Mouse (Mus musculus) hindbrain, embryonic 14.5 days (tissue): Measurements from ENCODE around the gene Rasgef1b. TPM values are rescaled to one million over a fixed set of nuclear protein-coding genes. Genes with fewer than 3 reads are reported as not detected.

Experiments
- ATAC-seq: fragments of 200-750 bp; cut with Nextera tagmentation; 2 replicates; pipeline ENCODE4 v1.8.0; 2017; ENCODE audit warnings: moderate number of reproducible peaks, mild to moderate bottlenecking, moderate TSS enrichment, moderate library complexity; ENCODE audit not compliant: low FRiP score
- DNase-seq: peaks from one replicate; pipeline ENCODE4 v3.0.0-alpha.2; 2015; ENCODE audit warnings: low spot score
- H3K27ac ChIP-seq: fragments of 300-500 bp; sonication (generic); 2 replicates; pipeline ENCODE4 v1.5.1; 2014; ENCODE audit warnings: mild to moderate bottlenecking, moderate library complexity
- H3K27me3 ChIP-seq: fragments of 300-500 bp; sonication (generic); 2 replicates; pipeline ENCODE4 v1.6.1; 2014; ENCODE audit warnings: mild to moderate bottlenecking, low read length, mixed read lengths; ENCODE audit not compliant: control insufficient read depth, insufficient read depth
- H3K36me3 ChIP-seq: fragments of 300-500 bp; sonication (generic); replicated peaks from 2 replicates; pipeline ENCODE4 v1.6.1; 2014; ENCODE audit not compliant: control insufficient read depth, insufficient read depth
- H3K4me1 ChIP-seq: fragments of 300-500 bp; sonication (generic); replicated peaks from 2 replicates; pipeline ENCODE4 v1.6.1; 2014; ENCODE audit warnings: antibody characterized with exemption, low read length, mixed read lengths; ENCODE audit not compliant: control insufficient read depth, insufficient read depth
- H3K4me2 ChIP-seq: fragments of 300-500 bp; sonication (generic); replicated peaks from 2 replicates; pipeline ENCODE4 v1.6.1; 2014; ENCODE audit warnings: mild to moderate bottlenecking, moderate library complexity
- H3K4me3 ChIP-seq: fragments of 300-500 bp; sonication (generic); replicated peaks from 2 replicates; pipeline ENCODE4 v1.5.1; 2014; ENCODE audit warnings: mild to moderate bottlenecking, low read length
- H3K9ac ChIP-seq: fragments of 300-500 bp; sonication (generic); 2 replicates; pipeline ENCODE4 v1.6.1; 2014
- H3K9me3 ChIP-seq: fragments of 300-500 bp; sonication (generic); 2 replicates; pipeline ENCODE4 v1.6.1; 2016; ENCODE audit warnings: low read length; ENCODE audit not compliant: control insufficient read depth
- WGBS: fragments of 180-500 bp; shearing (Covaris S2); extraction: QIAGEN DNeasy Blood & Tissue Kit; methylation state at CpG from one replicate; pipeline ENCODE4 v1.1.7; 2014; 5-methylcytosine and 5-hydroxymethylcytosine counted together
- polyA plus RNA-seq: library from polyadenylated mRNA; unstranded; fragments of >200 nt; fragmentation: Nextera tagmentation; extraction: Ambion mirVana; gene quantifications from 2 replicates; pipeline ENCODE4 v1.2.1, GENCODE M21; 2014

Gene Rasgef1b
- polyA plus RNA-seq, 1 experiment from 2014 or later, result 51.5 TPM

DNA sequence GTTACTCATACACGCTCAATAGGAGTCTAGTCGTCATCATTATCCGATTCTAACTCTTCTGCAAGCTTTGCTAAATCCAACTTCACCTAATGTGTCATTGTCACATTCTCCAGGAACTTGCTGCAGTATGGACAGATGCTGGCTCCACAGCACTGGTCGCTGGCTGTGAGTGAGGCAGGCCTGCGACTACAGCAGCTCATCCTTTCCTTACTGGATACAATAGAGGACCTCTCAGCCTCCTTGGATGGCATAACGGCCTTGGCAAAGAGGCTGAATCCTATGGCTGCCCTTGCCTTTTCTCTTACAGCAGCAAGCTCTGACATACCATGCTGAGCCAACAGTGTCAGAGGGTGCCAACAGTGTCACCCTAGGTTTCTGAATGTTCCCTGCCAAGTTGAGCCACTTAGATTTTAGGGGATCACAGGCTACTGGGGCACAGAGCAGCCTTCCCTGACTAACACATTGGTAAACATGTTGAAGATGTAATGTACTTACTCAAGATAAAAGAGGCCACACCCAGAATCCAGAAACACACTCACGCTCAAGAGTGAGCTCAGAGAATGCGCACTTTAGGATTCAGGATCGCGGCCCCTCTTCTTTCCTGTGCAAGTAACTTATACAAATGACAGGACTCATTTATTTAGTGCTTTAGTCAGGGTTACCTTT, 340.1 kb downstream of the Rasgef1b start:
- DNase-seq (no peak), ATAC-seq (no peak)
- H3K9me3 ChIP-seq, result no peaks in the 10 kb centered on the region
- peaks cover 14% of the 10 kb centered on the region for H3K4me1 ChIP-seq
- 73% methylated on average over 10 of the region's 10 CpGs for WGBS
- H3K36me3 ChIP-seq, result no peaks in the 10 kb centered on the region
- H3K27ac ChIP-seq, result no peak overlapping the region
- H3K27me3 ChIP-seq, result peaks cover 48% of the 10 kb centered on the region
- H3K4me2 ChIP-seq, result no peak overlapping the region
- no peak overlapping the region for H3K9ac ChIP-seq
- no peak overlapping the region for H3K4me3 ChIP-seq

DNA sequence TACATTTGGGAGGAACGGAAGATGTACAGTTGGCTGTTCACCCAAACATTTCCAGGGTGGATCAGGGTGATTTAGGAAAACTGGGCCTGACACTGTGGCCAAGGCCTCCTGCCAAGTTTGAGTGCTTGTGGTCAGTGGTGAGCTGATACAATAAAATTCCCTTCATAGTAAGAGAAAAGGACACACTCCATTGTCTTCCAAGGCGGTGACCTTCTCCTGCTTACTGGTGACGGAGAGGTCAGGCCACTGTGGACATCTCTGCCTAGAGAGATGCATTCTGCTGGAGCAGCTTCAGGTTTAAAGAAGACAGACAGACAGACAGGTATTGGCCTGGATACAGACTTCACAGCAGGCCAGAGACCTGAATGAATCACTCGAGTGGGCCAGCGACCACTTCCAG, 340.7 kb downstream of the Rasgef1b start:
- Histone ChIP-seq H3K27me3 (peaks cover 50% of the 10 kb centered on the region), H3K4me3 (no peak overlapping the region), H3K9ac (no peak overlapping the region), H3K9me3 (no peaks in the 10 kb centered on the region), H3K36me3 (no peaks in the 10 kb centered on the region), H3K27ac (no peak overlapping the region), H3K4me2 (no peak overlapping the region), H3K4me1 (peaks cover 14% of the 10 kb centered on the region)
- ATAC-seq (no peak), DNase-seq (no peak)
- WGBS, result 48% methylated on average over 5 of the region's 5 CpGs

DNA sequence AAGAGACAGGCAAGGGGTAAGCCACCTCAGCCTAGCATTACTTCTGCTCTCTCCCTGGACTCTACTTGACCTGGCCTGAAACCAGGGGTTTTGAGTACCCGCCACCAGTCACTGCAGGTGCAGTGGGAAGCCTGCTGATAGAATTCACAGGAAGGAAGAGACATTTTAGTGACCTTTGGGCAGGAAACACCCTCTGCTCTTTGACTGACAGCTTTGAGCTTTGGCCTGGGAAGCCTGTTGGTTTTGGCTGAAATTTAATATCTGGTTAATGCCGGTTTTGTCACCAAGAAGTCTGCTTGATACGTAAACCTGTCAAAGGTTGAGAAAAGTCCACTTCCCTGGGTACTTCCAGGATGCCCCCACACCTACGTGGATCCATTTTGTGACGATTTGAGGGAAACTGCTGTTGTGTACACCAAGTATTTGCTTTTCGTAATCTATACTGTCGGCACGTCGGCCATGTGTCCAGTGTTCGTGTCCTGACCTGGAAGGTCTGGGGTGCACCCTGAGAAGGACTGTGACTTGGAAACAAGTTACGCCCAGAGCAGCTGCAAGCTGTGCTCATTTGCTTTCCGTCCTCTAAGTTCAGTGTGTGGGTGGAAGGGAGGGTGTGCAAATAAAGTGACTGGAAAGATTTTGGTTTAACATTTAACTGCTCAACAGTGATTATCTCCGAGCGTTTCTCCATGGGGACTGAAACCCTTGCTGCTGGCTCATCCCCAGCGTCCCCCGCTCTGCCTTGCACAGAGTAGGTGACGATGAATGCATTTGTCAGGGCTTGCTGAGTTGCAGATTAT, 341.5 kb downstream of the Rasgef1b start:
- WGBS, result 68% methylated on average over 17 of the region's 17 CpGs
- Histone ChIP-seq H3K27ac (no peak overlapping the region; the same call in 1 of the 2 replicates), H3K27me3 (peaks cover 46% of the 10 kb centered on the region), H3K36me3 (no peaks in the 10 kb centered on the region), H3K9me3 (no peaks in the 10 kb centered on the region), H3K4me2 (no peak overlapping the region), H3K4me3 (no peak overlapping the region), H3K9ac (no peak overlapping the region), H3K4me1 (peaks cover 14% of the 10 kb centered on the region)
- no peak for DNase-seq
- ATAC-seq, result no peak

DNA sequence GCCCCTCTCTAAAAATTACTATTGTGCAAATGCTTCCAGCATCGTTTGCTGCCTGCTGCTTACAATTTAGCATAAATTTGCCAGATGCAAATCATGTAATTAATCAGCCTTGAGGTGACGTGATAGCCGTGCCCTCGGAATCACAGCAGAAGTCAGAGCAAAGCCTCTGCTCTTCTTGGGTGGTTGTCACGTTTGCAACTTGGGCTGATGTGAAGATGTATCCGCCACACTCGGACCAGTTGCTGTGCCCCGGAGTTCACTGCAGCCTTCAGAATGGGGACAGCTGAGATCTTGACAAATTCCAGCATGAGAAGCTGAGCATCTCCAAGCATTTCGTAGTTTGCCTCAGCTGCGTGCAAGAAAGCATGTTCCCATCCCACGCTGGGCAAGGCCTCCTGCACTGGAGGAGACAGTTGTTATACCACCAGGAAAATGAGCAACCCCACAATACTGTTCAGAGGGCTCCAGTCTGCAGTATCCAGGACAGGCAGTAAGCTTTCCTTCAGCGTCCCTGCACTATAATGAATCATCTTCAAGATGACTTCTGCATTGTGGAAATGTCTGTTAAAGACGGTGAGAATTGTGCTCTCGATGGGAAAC, 342.5 kb downstream of the Rasgef1b start:
- Histone ChIP-seq H3K9me3 (no peaks in the 10 kb centered on the region), H3K4me3 (no peak overlapping the region), H3K27me3 (peaks cover 46% of the 10 kb centered on the region), H3K27ac (no peak overlapping the region; the same call in 1 of the 2 replicates), H3K36me3 (no peaks in the 10 kb centered on the region), H3K4me1 (peaks cover 14% of the 10 kb centered on the region), H3K4me2 (no peak overlapping the region), H3K9ac (peak overlapping the region; percentile 2; the same call in 1 of the 2 replicates)
- WGBS, result 22% methylated on average over 14 of the region's 14 CpGs
- ATAC-seq (no peak), DNase-seq (no peak)

DNA sequence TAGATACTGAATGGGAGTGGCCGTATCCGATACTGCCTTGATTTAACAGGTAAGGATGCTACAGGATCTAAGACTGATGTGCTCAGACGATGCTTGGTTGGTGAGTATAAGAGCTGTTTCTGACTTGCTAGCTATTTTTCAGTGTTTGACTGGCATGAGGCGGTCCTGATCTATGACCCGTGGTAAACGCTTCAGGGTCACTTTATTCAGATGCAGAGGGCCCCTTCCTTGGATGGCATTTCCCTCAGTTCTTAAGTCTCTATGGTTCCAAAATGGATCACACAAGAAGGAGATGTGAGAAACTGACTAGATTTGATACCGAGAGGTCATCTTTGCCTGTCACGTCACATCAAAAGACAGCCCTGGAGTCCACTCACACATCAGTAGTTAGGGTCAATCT, 343.1 kb downstream of the Rasgef1b start:
- DNase-seq (no peak), ATAC-seq (no peak)
- Histone ChIP-seq H3K27ac (no peak overlapping the region), H3K36me3 (no peaks in the 10 kb centered on the region), H3K4me2 (no peak overlapping the region), H3K27me3 (peaks cover 41% of the 10 kb centered on the region), H3K4me3 (no peak overlapping the region), H3K4me1 (peaks cover 14% of the 10 kb centered on the region), H3K9me3 (no peaks in the 10 kb centered on the region), H3K9ac (no peak overlapping the region)
- 27% methylated on average over 8 of the region's 8 CpGs for WGBS

DNA sequence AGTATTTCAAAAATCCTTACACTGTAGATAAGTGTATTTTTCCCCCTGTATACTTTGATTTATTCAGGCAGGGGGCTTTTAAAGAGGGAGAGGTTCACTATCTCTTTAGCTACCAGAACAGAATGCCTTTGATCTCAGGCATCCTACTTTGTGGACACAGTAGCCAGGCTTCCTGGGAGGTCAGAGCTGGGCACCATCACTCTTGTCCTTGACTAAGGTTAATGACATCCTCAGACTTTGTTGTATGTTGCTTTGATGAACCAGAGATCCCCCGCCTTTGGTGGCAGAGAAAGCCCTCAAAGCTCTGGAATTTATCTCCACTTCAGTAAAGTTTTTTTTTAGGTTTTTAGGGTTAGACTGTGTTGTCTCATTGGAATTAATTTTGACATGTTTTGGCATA, 343.8 kb downstream of the Rasgef1b start:
- ATAC-seq (no peak), DNase-seq (no peak)
- Histone ChIP-seq H3K9ac (no peak overlapping the region), H3K4me1 (peaks cover 15% of the 10 kb centered on the region), H3K27ac (no peak overlapping the region), H3K36me3 (no peaks in the 10 kb centered on the region), H3K9me3 (no peaks in the 10 kb centered on the region), H3K4me2 (no peak overlapping the region), H3K4me3 (no peak overlapping the region), H3K27me3 (peaks cover 41% of the 10 kb centered on the region)
- WGBS, result 26% methylated on average over 1 of the region's 1 CpGs

- Histone ChIP-seq H3K27ac (no peak overlapping the region), H3K9ac (no peak overlapping the region), H3K4me1 (peaks cover 24% of the 10 kb centered on the region), H3K9me3 (no peaks in the 10 kb centered on the region), H3K36me3 (no peaks in the 10 kb centered on the region), H3K27me3 (peaks cover 35% of the 10 kb centered on the region), H3K4me3 (no peak overlapping the region), H3K4me2 (no peak overlapping the region)
- WGBS, result 79% methylated on average over 13 of the region's 13 CpGs
- DNase-seq (no peak), ATAC-seq (no peak)
Observed at GRCm38 (mm10) chr5:99383783-99384281, 345.0 kb downstream of the Rasgef1b start.

GRCm38 (mm10) chr5:99382786-99383185, 346.1 kb downstream of the Rasgef1b start:
- H3K4me1 ChIP-seq, result peaks cover 32% of the 10 kb centered on the region
- peaks cover 25% of the 10 kb centered on the region for H3K27me3 ChIP-seq
- H3K4me3 ChIP-seq, result no peak overlapping the region
- WGBS, result 56% methylated on average over 5 of the region's 5 CpGs
- H3K9me3 ChIP-seq, result no peaks in the 10 kb centered on the region
- no peak overlapping the region for H3K4me2 ChIP-seq
- no peak overlapping the region for H3K27ac ChIP-seq
- no peak overlapping the region for H3K9ac ChIP-seq
- DNase-seq, result no peak
- ATAC-seq, result no peak
- no peaks in the 10 kb centered on the region for H3K36me3 ChIP-seq

DNA sequence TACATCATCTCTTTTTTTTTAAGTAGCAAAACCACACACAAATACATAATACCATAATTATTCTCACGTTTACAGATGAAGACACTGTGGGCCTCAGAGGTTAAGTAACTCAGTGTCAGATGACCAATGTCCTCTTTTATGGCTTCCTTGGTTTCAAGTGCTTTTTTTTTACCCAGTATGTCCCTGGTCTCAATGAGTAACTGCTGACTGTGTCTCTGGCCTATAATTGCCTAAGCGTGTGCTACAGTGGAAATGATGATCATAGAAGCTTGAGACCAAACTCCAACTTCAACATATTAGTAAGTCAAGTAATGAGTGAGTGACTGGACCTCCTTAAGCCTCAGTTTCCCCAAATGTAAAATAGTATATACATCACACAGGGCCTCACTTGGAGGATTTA, 347.2 kb downstream of the Rasgef1b start:
- no peaks in the 10 kb centered on the region for H3K36me3 ChIP-seq
- no peaks in the 10 kb centered on the region for H3K9me3 ChIP-seq
- H3K4me3 ChIP-seq, result no peak overlapping the region
- no peak overlapping the region for H3K9ac ChIP-seq
- H3K4me1 ChIP-seq, result peaks cover 30% of the 10 kb centered on the region
- WGBS, result 87% methylated on average over 2 of the region's 2 CpGs
- DNase-seq (no peak), ATAC-seq (no peak)
- H3K4me2 ChIP-seq, result no peak overlapping the region
- no peak overlapping the region for H3K27ac ChIP-seq
- peaks cover 13% of the 10 kb centered on the region for H3K27me3 ChIP-seq
